Mouse (Mus musculus) forebrain, embryonic 16.5 days (tissue): ENCODE measurements at regions not wholly inside any gene's neighbourhood (a gene's known extent, or its start where the extent isn't known, plus 50 kb on each side); places are given as distances from the start of the nearest gene placed in this dataset.

Experiments
- ATAC-seq: fragments of 200-750 bp; cut with Nextera tagmentation; 2 replicates; pipeline ENCODE4 v1.8.0; 2017; ENCODE audit warnings: mild to moderate bottlenecking, moderate library complexity
- H3K27ac ChIP-seq: fragments of 300-500 bp; sonication (generic); 2 replicates; pipeline ENCODE4 v1.5.1; 2014; ENCODE audit warnings: low read length, control low read depth
- H3K27me3 ChIP-seq: fragments of 300-500 bp; sonication (generic); replicated peaks from 2 replicates; pipeline ENCODE4 v1.6.1; 2014; ENCODE audit warnings: low read length; ENCODE audit not compliant: control insufficient read depth, insufficient read depth
- H3K36me3 ChIP-seq: fragments of 300-500 bp; sonication (generic); 2 replicates; pipeline ENCODE4 v1.6.1; 2014; ENCODE audit not compliant: control insufficient read depth, insufficient read depth
- H3K4me1 ChIP-seq: fragments of 300-500 bp; sonication (generic); replicated peaks from 2 replicates; pipeline ENCODE4 v1.6.1; 2014; ENCODE audit warnings: low read length; ENCODE audit not compliant: control insufficient read depth, insufficient read depth
- H3K4me2 ChIP-seq: fragments of 300-500 bp; sonication (generic); 2 replicates; pipeline ENCODE4 v1.6.1; 2014; ENCODE audit warnings: mild to moderate bottlenecking, low read length, control low read depth
- H3K4me3 ChIP-seq: fragments of 300-500 bp; sonication (generic); replicated peaks from 2 replicates; pipeline ENCODE4 v1.5.1; 2014; ENCODE audit warnings: mild to moderate bottlenecking, low read length, control low read depth
- H3K9ac ChIP-seq: fragments of 300-500 bp; sonication (generic); replicated peaks from 2 replicates; pipeline ENCODE4 v1.6.1; 2014; ENCODE audit warnings: low read depth, low read length, control low read depth
- H3K9me3 ChIP-seq: fragments of 300-500 bp; sonication (generic); 2 replicates; pipeline ENCODE4 v1.6.1; 2016; ENCODE audit warnings: low read length; ENCODE audit not compliant: control insufficient read depth
- WGBS: fragments of 180-500 bp; shearing (Covaris S2); extraction: QIAGEN DNeasy Blood & Tissue Kit; methylation state at CpG from one replicate; pipeline ENCODE4 v1.1.7; 2014; 5-methylcytosine and 5-hydroxymethylcytosine counted together

GRCm38 (mm10) chr8:92506906-92507305, 149.5 kb downstream of the Irx5 start:
- ATAC-seq, result no peak
- WGBS, result 81% methylated on average over 5 of the region's 5 CpGs
- no peaks in the 10 kb centered on the region for H3K36me3 ChIP-seq
- H3K27me3 ChIP-seq, result no peaks in the 10 kb centered on the region
- H3K4me2 ChIP-seq, result no peak overlapping the region
- no peaks in the 10 kb centered on the region for H3K9me3 ChIP-seq
- H3K27ac ChIP-seq, result no peak overlapping the region
- H3K9ac ChIP-seq, result no peak overlapping the region
- no peaks in the 10 kb centered on the region for H3K4me1 ChIP-seq
- no peak overlapping the region for H3K4me3 ChIP-seq

- H3K4me1 ChIP-seq, result no peaks in the 10 kb centered on the region
- no peak for ATAC-seq
- 78% methylated on average over 2 of the region's 2 CpGs for WGBS
These were observed 158.0 kb downstream of the Irx5 start for GRCm38 (mm10) chr8:92515385-92515784.

GRCm38 (mm10) chr8:92518031-92518430, 156.1 kb upstream of the Irx6 start:
- no peak overlapping the region for H3K4me2 ChIP-seq
- H3K9ac ChIP-seq, result no peak overlapping the region
- no peaks in the 10 kb centered on the region for H3K27me3 ChIP-seq
- no peak overlapping the region for H3K4me3 ChIP-seq
- H3K36me3 ChIP-seq, result no peaks in the 10 kb centered on the region
- WGBS, result 89% methylated on average over 8 of the region's 8 CpGs
- ATAC-seq, result no peak
- H3K27ac ChIP-seq, result no peak overlapping the region
- H3K9me3 ChIP-seq, result peaks cover 2% of the 10 kb centered on the region; the same call in 1 of the 2 replicates
- no peaks in the 10 kb centered on the region for H3K4me1 ChIP-seq

More at GRCm38 (mm10) chr8:92515385-92515784, 158.0 kb downstream of the Irx5 start:
- Histone ChIP-seq H3K27ac (no peak overlapping the region), H3K27me3 (no peaks in the 10 kb centered on the region), H3K36me3 (no peaks in the 10 kb centered on the region), H3K4me2 (no peak overlapping the region), H3K9me3 (peaks cover 2% of the 10 kb centered on the region; the same call in 1 of the 2 replicates), H3K9ac (no peak overlapping the region), H3K4me3 (no peak overlapping the region)

DNA sequence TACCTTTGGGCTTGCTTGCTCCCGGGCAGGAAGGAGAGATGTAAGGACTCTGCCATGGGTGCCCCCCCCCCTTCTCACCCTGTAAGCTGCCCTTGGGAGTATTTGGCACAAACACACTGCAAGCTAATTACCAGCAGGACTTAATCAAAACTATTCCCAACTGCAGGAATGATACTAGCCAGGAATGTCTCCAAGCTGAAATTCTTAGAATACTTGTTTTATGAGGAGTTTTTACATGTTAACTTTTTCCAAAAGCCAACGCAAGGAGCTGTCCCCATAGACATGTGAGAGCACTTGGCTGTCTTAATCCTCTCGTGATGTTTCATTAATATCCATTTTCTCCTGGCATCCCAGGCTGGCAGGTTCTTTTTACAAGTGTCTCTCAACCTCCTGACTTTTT, 155.6 kb upstream of the Irx6 start:
- whole genome bisulfite sequencing, result 83% methylated on average over 3 of the region's 3 CpGs
- H3K9me3 ChIP-seq, result peaks cover 2% of the 10 kb centered on the region; the same call in 1 of the 2 replicates
- no peak overlapping the region for H3K27ac ChIP-seq

GRCm38 (mm10) chr8:92522519-92522918, 151.6 kb upstream of the Irx6 start:
- no peaks in the 10 kb centered on the region for H3K4me1 ChIP-seq
- H3K9ac ChIP-seq, result no peak overlapping the region
- H3K9me3 ChIP-seq, result peaks cover 2% of the 10 kb centered on the region; the same call in 1 of the 2 replicates
- no peak overlapping the region for H3K27ac ChIP-seq
- WGBS, result 75% methylated on average over 6 of the region's 6 CpGs
- no peak overlapping the region for H3K4me3 ChIP-seq
- H3K27me3 ChIP-seq, result no peaks in the 10 kb centered on the region
- H3K4me2 ChIP-seq, result no peak overlapping the region
- ATAC-seq, result no peak
- H3K36me3 ChIP-seq, result no peaks in the 10 kb centered on the region

More for the DNA sequence above, 155.6 kb upstream of the Irx6 start:
- Histone ChIP-seq H3K9ac (no peak overlapping the region), H3K4me3 (no peak overlapping the region), H3K27me3 (no peaks in the 10 kb centered on the region), H3K4me2 (no peak overlapping the region), H3K4me1 (no peaks in the 10 kb centered on the region), H3K36me3 (no peaks in the 10 kb centered on the region)
- ATAC-seq, result no peak

DNA sequence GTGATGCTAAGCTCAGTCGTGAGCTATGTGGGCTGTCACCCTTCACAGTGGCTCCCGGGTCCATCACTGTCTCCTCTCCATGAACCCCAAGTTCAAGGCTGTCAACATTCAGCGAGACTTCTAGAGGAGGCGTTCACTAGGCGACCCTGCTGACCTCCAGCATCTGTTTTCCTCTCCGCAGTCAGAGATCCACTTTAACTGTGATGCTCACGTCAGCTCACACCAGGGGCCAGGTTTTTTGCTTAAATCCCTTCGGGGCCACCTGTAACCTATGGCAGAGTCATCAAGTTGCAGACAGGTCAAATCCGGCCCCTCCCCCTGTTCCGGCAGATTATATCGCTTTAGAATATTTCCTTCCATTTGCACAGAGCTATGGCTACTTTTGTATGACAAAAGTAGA, 144.3 kb upstream of the Irx6 start:
- WGBS, result 86% methylated on average over 11 of the region's 11 CpGs
- ATAC-seq, result no peak

DNA sequence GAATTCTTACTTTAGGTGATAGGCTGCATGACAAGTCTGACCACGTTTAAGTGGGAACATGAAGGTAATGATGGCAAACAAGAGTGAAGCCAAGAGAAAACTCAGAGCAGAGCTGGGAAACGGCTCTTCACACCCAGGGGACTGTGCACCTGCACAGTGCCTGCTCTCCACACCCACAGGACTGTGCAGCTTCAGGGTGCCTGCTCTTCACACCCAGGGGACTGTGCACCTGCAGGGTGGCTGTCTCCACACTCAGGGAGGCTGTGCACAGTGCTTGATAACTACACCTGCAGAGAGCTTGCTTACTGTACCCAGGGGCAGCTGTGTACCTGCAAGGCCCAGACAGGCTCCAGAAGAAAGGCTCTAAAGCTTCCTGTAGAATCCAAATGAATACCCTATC, 133.5 kb upstream of the Irx6 start:
- no peak overlapping the region for H3K27ac ChIP-seq
- peaks cover 9% of the 10 kb centered on the region for H3K4me1 ChIP-seq
- no peak overlapping the region for H3K4me2 ChIP-seq
- no peak overlapping the region for H3K4me3 ChIP-seq
- no peaks in the 10 kb centered on the region for H3K9me3 ChIP-seq
- WGBS, result 79% methylated on average over 2 of the region's 2 CpGs
- no peaks in the 10 kb centered on the region for H3K36me3 ChIP-seq
- no peaks in the 10 kb centered on the region; the same call in 1 of the 2 replicates for H3K27me3 ChIP-seq
- no peak for ATAC-seq
- H3K9ac ChIP-seq, result no peak overlapping the region

More for the DNA sequence above, 144.3 kb upstream of the Irx6 start:
- no peaks in the 10 kb centered on the region for H3K36me3 ChIP-seq
- no peaks in the 10 kb centered on the region for H3K9me3 ChIP-seq
- H3K4me2 ChIP-seq, result no peak overlapping the region
- H3K9ac ChIP-seq, result no peak overlapping the region
- H3K4me3 ChIP-seq, result no peak overlapping the region
- H3K27me3 ChIP-seq, result no peaks in the 10 kb centered on the region
- H3K4me1 ChIP-seq, result no peaks in the 10 kb centered on the region
- no peak overlapping the region for H3K27ac ChIP-seq

- Histone ChIP-seq H3K4me1 (peaks cover 14% of the 10 kb centered on the region), H3K27me3 (peaks cover 4% of the 10 kb centered on the region), H3K4me3 (peak overlapping the region; percentile 8; the same call in 1 of the 2 replicates), H3K9me3 (no peaks in the 10 kb centered on the region), H3K27ac (no peak overlapping the region), H3K4me2 (peak overlapping the region; percentile 45), H3K36me3 (no peaks in the 10 kb centered on the region), H3K9ac (no peak overlapping the region)
- peak; percentile 87 for ATAC-seq
- WGBS, result 5% methylated on average over 17 of the region's 17 CpGs
These were observed 128.6 kb upstream of the Irx6 start for GRCm38 (mm10) chr8:92545347-92546059.

- no peak for ATAC-seq
- no peak overlapping the region for H3K4me2 ChIP-seq
- WGBS, result 74% methylated on average over 12 of the region's 12 CpGs
- peaks cover 4% of the 10 kb centered on the region; the same call in 1 of the 2 replicates for H3K4me1 ChIP-seq
- no peak overlapping the region for H3K4me3 ChIP-seq
- H3K27me3 ChIP-seq, result no peaks in the 10 kb centered on the region
- H3K9me3 ChIP-seq, result no peaks in the 10 kb centered on the region
- H3K27ac ChIP-seq, result no peak overlapping the region
- H3K9ac ChIP-seq, result no peak overlapping the region
- H3K36me3 ChIP-seq, result no peaks in the 10 kb centered on the region
These were observed 118.9 kb upstream of the Irx6 start for GRCm38 (mm10) chr8:92555140-92555539.
